Mouse (Mus musculus): Measurements from ENCODE around the gene Plxna3.
"Not testable (repeated sequence)": the region's sequence is repeated elsewhere in the genome, so short reads cannot be mapped to it uniquely, and the experiment has no call there.

The Plxna3 gene

DNA sequence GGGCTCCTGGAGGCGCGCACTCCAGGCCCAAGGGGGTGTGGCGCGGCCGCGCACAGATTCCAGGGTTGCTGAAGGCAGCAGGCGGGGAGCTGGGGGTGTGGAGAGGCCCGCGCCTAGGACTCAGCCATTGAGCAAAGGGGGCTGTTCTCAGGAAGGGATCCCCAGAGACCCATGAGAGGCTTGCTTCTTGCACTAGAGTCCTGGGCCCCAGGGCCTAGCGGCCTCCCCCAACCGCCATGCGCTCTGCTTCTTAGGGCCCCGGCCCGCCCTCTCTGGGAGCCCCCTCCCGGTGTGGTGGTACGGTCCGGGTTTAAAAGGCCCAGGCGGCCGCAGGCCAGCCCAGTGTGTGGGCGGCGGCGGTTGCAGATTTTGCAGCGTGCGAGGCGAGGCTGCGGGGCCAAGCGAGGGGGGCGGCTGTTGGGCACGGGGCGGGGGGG, at the start of gene Plxna3:
Plxna3 (plus strand) TSS at position 342 of the 437 bp plus-strand sequence.
- DNase-seq (ENCODE audit: low read depth, low spot score): peak; percentile 36

GRCm38 (mm10) chrX:74281041-74281731, 47.7 kb upstream of the Plxna3 start:
- DNase-seq (ENCODE audit: low read depth, low spot score): no peak

DNA sequence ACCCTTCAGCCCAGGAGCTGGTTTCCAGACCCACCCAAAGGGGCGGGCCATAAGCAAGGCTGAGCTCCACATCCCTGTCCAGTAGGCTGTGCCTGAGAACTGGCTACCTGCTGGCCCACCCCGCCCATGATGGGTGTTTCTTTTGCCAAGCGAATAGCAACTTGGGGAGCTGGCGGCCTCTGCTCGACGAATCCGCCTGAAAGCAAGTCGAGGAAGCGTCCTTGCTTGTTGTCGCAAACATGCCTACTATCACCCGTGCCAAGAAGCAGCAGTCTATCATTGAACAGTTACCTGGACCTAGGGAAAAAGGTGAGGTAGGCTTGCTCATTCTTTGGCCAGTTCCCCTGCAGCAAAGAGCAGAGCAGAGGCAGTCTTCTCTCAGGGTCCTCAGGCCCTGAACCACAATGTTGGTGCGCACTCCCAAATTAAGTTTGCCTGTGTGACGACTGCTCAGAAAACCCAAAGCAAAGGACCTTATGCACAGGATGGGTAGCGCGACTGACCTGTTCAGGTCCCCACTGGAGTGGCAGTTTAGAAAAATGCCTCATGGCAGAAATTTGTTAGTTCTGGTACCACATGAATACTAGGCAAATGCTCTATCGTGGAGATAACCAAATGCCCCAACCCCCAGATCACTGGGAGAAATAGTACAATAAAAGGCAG, 47.0 kb upstream of the Plxna3 start, which contains the start of the genes Taz and Dnase1l1:
Taz (plus strand) TSS at position 181 of the 663 bp plus-strand sequence.
Dnase1l1 (minus strand) TSS at position 606 of the 663 bp plus-strand sequence.
- no peak for DNase-seq (ENCODE audit: low read depth, low spot score)

- DNase-seq (ENCODE audit: low read depth, low spot score): no peak
Observed at GRCm38 (mm10) chrX:74282395-74283091, 46.3 kb upstream of the Plxna3 start.

GRCm38 (mm10) chrX:74283092-74283437, 45.8 kb upstream of the Plxna3 start:
- no peak for DNase-seq (ENCODE audit: low read depth, low spot score)

DNA sequence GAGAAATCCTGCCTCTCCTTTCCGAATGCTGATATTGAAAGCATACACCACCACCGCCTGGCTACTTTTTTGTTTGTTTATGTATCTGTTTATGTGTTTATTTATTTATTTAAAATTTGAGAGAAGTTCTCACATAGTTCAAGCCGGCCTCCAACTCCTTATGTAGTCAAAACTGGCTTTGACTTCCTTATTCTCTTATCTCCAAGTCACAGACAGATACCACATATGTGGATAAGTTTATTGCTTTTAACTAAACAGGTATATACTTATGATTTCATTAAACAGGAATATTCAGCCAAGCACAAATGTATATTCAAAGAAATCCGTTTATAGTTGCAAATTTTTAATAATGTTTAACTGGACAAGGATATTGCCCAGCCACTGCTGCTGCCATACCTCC, 35.4 kb upstream of the Plxna3 start:
- no peak for DNase-seq (ENCODE audit: low read depth, low spot score)

DNA sequence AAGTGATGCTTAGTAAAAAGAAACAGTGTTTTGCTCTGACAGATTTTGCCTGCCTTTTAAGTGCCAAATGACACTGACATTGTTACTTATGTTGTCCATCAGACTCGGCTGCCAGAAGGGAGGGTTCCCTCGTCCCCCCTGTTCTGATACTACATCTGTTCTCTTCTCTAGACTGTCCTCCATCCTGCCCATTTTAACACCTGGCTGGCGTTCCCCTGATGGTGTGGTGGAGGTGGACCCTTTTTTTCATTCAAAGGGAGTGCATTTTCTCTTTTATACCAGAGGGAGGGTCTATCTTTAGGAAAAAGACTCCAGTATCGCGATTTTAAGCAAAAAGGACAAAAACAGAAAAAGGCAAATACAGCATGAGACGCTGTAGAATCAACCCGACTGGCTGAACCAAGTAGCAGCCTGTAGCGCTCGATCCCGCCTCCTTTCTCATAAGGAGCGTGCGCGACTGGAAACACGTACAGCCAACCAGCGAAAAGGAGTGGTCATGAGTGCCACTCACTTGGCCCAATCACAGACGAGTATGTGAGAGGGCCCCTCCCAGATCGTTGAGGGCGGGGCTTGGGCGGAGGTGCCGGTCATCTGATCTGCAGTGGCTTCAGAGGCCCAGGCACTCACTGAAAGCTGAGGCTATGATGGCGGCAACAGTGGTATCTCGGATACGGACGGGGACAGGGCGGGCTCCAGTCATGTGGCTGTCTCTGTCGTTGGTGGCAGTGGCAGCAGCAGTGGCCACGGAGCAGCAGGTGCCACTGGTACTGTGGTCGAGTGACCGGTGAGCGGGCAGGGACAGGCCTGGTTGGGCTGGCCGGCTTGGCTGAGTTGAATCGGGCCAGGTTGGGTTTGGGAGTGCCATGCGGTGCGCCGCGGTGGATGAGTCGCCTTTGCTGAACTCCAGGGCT, 32.1 kb upstream of the Plxna3 start, which contains the start of gene Atp6ap1:
Atp6ap1 (plus strand) TSS at position 560 of the 911 bp plus-strand sequence.
- DNase-seq (ENCODE audit: low read depth, low spot score): peak; percentile 70

GRCm38 (mm10) chrX:74298348-74298747, 30.5 kb upstream of the Plxna3 start:
- DNase-seq (ENCODE audit: low read depth, low spot score): no peak

DNA sequence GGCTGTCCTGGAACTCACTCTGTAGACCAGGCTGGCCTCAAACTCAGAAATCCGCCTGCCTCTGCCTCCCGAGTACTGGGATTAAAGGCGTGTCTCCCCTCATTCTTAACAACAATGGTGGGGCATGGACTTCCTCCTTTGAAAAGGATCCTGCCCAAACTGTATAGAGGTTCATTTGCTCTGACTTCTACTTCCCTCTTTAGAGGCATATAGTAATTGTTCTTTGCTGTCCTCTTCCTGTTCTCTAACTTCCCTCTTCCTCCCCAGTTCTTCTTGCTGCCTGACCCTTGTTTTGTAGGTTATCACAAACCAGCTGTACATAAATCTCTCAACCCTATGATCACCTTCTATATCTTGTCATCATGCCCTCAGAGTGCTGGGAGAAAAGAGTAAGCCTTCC, 29.1 kb upstream of the Plxna3 start:
- DNase-seq (ENCODE audit: low read depth, low spot score): no peak

DNA sequence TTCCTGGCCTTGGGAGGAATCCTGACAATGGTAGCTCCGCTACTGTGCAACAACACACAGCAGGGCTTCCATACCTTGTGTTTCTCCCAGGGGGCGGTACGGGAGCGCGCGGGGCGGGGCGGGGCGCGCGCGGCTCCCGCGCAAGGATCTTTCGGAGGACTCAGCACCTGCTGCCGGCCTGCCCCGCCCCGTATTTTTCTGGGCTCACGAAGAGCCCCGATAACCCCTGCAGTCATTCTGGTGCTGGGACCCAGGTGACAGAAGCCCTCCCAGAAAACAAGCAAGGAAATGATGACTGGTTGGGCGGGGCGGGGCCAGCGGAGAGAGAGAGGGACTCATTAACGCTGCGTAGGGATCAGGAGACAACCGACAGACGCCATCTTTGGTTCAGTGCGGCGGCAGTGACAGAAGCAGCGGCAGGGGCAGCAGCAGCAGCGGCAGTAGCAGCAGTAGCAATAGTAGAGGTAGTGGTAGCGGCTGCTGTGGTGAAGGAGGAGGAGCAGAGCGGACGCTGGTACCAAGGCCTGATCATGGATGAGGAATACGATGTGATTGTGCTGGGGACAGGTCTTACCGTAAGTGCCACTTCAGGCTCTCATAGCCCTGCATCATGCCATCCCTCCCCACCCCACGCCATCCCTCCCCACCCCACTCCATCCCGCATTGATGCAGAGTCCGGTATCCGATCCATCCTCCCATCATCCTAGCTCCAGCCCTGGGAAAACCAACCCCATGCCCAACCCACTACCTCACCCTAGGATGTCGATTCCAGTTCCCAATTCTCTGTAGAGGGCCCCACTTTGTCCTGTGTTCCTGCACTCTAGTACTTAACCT, 23.8 kb upstream of the Plxna3 start, which contains the start of gene Gdi1:
Gdi1 (plus strand) TSS at position 132 of the 834 bp plus-strand sequence.
- peak; percentile 62 for DNase-seq (ENCODE audit: low read depth, low spot score)

DNA sequence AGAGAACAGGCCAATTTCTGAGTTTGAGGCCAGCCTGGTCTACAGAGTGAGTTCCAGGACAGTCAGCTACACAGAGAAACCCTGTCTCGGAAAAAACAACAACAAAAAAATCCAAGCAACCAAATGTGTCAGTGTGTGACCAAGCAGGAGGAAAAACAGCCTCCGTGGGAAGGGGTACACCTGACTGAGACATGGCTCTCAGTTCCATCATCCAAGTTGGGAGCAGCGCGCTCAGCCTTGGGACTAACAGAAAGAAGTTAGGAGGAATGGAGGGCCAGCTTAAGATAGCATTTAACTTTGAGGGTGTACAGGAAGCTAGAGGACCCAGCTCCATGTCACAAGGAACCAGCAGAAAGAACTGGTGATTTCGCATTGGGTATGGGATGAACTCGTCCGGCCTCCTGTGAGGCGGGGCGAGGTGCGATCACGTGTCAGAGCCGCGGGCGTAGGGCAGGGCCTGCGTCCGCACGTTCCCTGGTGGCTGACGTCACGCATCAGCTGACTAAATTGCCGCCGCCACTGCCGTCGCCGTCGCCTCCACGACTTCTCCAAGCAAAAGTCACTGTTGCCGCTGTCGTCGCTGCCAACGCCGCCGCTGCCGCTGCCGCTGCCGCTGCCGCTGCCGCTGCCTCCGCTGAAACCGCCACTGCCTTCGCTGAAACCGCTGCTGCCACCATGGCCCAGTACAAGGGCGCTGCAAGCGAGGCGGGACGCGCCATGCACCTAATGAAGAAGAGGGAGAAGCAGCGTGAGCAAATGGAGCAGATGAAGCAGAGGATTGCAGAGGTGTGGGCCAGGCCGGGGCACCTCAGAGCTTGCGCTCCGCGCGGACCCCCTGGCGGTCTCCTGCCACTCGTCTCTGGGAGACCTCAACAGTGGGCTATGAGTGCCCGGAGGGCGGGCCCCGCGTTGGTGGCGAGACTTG, 16.1 kb upstream of the Plxna3 start, which contains the start of gene Fam50a:
Fam50a (plus strand) TSS at position 494 of the 925 bp plus-strand sequence.
- DNase-seq (ENCODE audit: low read depth, low spot score): peak; percentile 56

DNA sequence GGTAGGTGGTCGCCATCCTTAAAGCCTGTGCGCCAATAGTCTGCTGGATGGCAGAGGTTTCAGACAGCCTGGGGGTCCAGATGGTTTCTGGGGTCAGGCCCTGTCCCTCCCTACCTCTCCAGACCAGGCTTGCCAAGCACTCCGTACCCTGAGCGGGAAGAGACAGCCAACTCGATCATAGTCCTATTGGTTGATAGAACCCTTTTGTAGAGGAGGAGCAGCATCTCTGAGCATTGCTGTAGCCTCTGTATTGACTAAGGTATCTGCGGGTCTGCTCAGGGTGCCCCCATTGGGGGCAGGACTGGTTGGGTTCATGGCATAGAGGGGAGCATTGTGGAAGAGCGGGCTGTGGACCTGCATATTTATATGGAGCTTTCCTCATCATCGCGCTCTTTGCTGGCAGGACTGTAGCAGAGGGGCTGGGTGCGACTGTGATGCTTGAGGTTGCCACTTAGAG, 377 bp downstream of the Plxna3 start:
- no peak for DNase-seq (ENCODE audit: low read depth, low spot score)

DNA sequence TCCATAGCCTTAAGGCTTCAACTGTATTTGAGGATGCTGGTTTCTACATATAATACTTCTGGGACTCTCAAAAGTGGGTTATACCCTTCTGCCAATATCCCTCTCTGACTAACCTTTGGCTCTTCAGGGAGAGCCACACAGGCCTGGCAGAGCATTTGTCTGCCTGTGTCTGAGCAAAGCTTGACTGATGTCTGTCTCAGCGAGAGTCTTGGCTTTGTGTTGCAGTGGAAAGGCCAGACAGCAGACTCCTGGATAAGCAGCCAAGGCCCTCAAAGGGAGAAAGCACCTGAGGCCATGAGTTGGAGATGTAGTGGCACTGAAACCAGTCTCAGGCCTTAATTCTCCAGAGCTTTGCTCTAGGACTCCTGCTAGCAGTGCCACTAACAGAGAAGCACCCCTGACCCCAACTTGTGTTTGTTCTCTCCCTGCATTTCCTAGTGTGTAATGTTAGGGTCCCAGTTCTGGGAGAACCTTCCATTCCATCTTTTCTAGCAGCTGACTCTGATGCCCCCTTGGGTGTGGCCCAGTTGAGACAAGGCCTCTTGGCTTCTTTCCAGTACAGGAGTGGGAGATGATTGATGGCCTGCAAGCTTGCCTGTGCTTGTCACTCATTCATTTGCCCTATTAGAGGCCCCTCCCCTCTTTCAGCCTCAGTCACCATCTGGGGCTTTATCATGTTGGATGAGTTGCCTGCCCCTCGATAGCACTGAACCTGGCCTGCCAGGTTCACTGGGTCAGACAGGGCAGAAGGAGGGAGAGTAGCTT, 1.5 kb downstream of the Plxna3 start:
- DNase-seq (ENCODE audit: low read depth, low spot score): no peak

DNA sequence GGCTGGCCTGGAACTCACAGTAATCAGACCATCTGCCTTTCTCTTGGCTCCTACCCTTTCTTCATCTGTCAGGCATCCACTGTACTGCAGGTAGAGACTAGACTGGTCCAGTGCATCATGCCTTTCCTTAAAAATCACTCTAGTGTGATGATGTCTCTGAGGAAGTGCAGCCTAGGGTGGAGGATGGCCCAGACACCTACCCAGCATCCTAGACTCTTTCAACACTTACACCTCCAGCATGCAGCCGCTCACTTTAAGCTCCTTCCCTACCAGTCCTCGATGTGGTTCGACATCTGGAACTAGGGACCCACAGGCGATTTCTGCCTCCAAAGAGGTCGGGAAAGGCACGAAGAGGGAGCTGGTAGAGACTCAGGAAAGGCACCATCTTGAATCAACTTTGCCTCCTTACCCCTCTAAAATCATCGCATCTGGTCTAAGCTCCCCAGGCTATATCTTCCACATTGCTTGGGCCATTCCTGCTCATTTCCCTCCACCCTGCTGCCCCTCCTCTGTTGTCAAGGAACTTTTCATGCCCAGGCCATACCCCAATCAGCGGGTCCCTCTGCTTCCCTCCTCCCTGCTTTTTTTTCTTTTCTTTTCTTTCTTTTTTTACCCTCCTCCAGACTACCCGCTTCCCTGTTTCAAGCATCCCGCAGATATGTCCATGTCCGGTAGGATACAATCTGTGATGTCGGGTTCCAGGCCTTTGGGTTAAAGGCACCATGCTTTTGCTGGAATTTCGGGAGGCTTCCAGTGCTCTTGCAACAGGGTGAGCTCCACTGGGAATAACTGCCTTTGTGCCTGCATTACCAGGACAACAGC, 24.0 kb downstream of the Plxna3 start:
- no peak for DNase-seq (ENCODE audit: low read depth, low spot score)

DNA sequence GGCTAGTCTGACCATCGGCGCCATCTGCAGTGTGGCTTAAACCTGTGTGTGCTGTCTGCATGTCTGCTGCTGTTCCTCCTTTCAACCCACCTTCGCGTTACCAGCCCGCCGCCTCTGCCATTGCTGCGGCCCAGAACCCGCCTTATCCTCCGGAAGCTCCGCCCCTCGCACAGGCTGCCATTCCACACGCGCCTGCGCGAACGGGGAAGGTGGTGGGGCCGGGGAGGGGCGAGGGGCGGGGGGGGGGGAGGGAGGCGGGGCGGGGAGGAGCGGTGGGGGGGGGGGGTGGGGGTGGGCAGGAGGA, 24.6 kb downstream of the Plxna3 start, which contains the start of gene Lage3:
Lage3 (minus strand) TSS at position 152 of the 304 bp plus-strand sequence.
- no peak for DNase-seq (ENCODE audit: low read depth, low spot score)

DNA sequence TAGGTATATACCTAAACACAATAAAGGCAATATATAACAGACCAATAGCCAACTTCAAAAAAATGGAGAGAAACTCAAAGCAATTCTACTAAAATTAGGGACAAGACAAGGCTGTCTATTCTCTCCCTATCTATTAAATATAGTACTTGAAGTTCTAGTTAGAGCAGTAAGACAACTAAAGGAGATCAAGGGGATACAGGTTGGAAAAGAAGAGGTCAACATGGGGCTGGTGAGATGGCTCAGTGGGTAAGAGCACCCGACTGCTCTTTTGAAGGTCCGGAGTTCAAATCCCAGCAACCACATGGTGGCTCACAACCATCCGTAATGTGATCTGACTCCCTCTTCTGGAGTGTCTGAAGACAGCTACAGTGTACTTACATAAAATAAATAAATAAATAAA, 28.2 kb downstream of the Plxna3 start:
- not testable (repeated sequence) for DNase-seq (ENCODE audit: low read depth, low spot score)

GRCm38 (mm10) chrX:74359171-74359570, 30.3 kb downstream of the Plxna3 start:
- no peak for DNase-seq (ENCODE audit: low read depth, low spot score)

Data from WW6 (cell line).